Mouse (Mus musculus) forebrain, embryonic 10.5 days (tissue): Measurements from ENCODE around the gene Nlrc3. TPM values are rescaled to one million over a fixed set of nuclear protein-coding genes. Genes with fewer than 3 reads are reported as not detected.
A peak's percentile ranks its signal among the peaks of the same experiment; 100 is the strongest.

ENCODE experiments used
- DNase-seq: peaks from one replicate; pipeline ENCODE4 v3.0.0-alpha.2; 2017; ENCODE audit warnings: low spot score; ENCODE audit errors: extremely low spot score
- H3K27ac ChIP-seq: fragments of 300-500 bp; sonication (generic); 2 replicates; pipeline ENCODE4 v1.5.1; 2016; ENCODE audit warnings: mild to moderate bottlenecking
- H3K27me3 ChIP-seq: fragments of 300-500 bp; sonication (generic); 2 replicates; pipeline ENCODE4 v1.6.1; 2016; ENCODE audit warnings: mild to moderate bottlenecking; ENCODE audit not compliant: poor library complexity, severe bottlenecking
- H3K36me3 ChIP-seq: fragments of 300-500 bp; sonication (generic); replicated peaks from 2 replicates; pipeline ENCODE4 v1.6.1; 2016; ENCODE audit warnings: mild to moderate bottlenecking, moderate library complexity
- H3K4me1 ChIP-seq: fragments of 300-500 bp; sonication (generic); 2 replicates; pipeline ENCODE4 v1.6.1; 2016
- H3K4me3 ChIP-seq: fragments of 300-500 bp; sonication (generic); 2 replicates; pipeline ENCODE4 v1.5.1; 2016; ENCODE audit warnings: mild to moderate bottlenecking, moderate library complexity
- H3K9me3 ChIP-seq: fragments of 300-500 bp; sonication (generic); 2 replicates; pipeline ENCODE4 v1.6.1; 2016; ENCODE audit warnings: mild to moderate bottlenecking, moderate library complexity
- WGBS: fragments of 180-500 bp; shearing (Covaris S2); methylation state at CpG from one replicate; pipeline ENCODE4 v1.1.7; 2016; 5-methylcytosine and 5-hydroxymethylcytosine counted together
- microRNA-seq: library from miRNA; unstranded; fragments of <30 nt; microRNA quantifications from one replicate; pipeline ENCODE4, GENCODE M21; 2017
- polyA plus RNA-seq: library from polyadenylated mRNA; unstranded; fragments of >200 nt; fragmentation: Nextera tagmentation; extraction: Ambion mirVana; gene quantifications from 2 replicates; pipeline ENCODE4 v1.2.1, GENCODE M21; 2016

Nlrc3 gene
- polyA plus RNA-seq, 1 experiment from 2014 or later = 1.3 TPM

GRCm38 (mm10) chr16:3920756-3921155, 55.7 kb downstream of the Nlrc3 start:
- DNase-seq = no peak
- Histone ChIP-seq H3K4me3 (no peak overlapping the region), H3K27me3 (no peaks in the 10 kb centered on the region), H3K9me3 (no peaks in the 10 kb centered on the region), H3K4me1 (no peaks in the 10 kb centered on the region), H3K27ac (no peak overlapping the region), H3K36me3 (peaks cover 91% of the 10 kb centered on the region)
- 96% methylated on average over 2 of the region's 2 CpGs for WGBS

GRCm38 (mm10) chr16:3909118-3909517, 67.3 kb downstream of the Nlrc3 start:
- H3K9me3 ChIP-seq = no peaks in the 10 kb centered on the region
- peak overlapping the region; percentile 67 for H3K4me3 ChIP-seq
- peaks cover 50% of the 10 kb centered on the region for H3K36me3 ChIP-seq
- H3K27me3 ChIP-seq = no peaks in the 10 kb centered on the region
- 12% methylated on average over 20 of the region's 20 CpGs for WGBS
- DNase-seq = no peak
- H3K27ac ChIP-seq = peak overlapping the region; percentile 89
- peaks cover 27% of the 10 kb centered on the region for H3K4me1 ChIP-seq

- peaks cover 27% of the 10 kb centered on the region for H3K4me1 ChIP-seq
- H3K27me3 ChIP-seq = no peaks in the 10 kb centered on the region
- H3K4me3 ChIP-seq = peak within 1 kb of the TSS; percentile 67
- peak; percentile 92 for DNase-seq
- no peaks in the 10 kb centered on the region for H3K9me3 ChIP-seq
- H3K36me3 ChIP-seq = peaks cover 50% of the 10 kb centered on the region
- WGBS = under 1% methylated on average over 33 of the region's 33 CpGs
- peak within 1 kb of the TSS; percentile 89 for H3K27ac ChIP-seq
Measured at GRCm38 (mm10) chr16:3908537-3909111, 67.8 kb downstream of the Nlrc3 start, which contains the start of the genes 1700037C18Rik and Cluap1. TSS of gene 1700037C18Rik (minus strand) at chr16:3908689. TSS of gene Cluap1 (plus strand) at chr16:3908801.

- DNase-seq = no peak
- 86% methylated on average over 2 of the region's 2 CpGs for WGBS
- peak overlapping the region; percentile 67; the same call in 1 of the 2 replicates for H3K4me3 ChIP-seq
- H3K27me3 ChIP-seq = no peaks in the 10 kb centered on the region
- H3K9me3 ChIP-seq = no peaks in the 10 kb centered on the region
- H3K4me1 ChIP-seq = peaks cover 27% of the 10 kb centered on the region
- H3K27ac ChIP-seq = no peak overlapping the region
- peaks cover 50% of the 10 kb centered on the region for H3K36me3 ChIP-seq
Measured at GRCm38 (mm10) chr16:3907471-3907870, 69.0 kb downstream of the Nlrc3 start.

GRCm38 (mm10) chr16:3896553-3896952, 79.9 kb downstream of the Nlrc3 start:
- Histone ChIP-seq H3K27ac (no peak overlapping the region), H3K4me3 (no peak overlapping the region), H3K27me3 (no peaks in the 10 kb centered on the region), H3K9me3 (no peaks in the 10 kb centered on the region), H3K4me1 (no peaks in the 10 kb centered on the region), H3K36me3 (peaks cover 65% of the 10 kb centered on the region)
- no peak for DNase-seq
- 90% methylated on average over 1 of the region's 1 CpGs for WGBS

GRCm38 (mm10) chr16:3896046-3896445, 80.4 kb downstream of the Nlrc3 start:
- Histone ChIP-seq H3K36me3 (peaks cover 59% of the 10 kb centered on the region), H3K4me3 (no peak overlapping the region), H3K27ac (no peak overlapping the region), H3K27me3 (no peaks in the 10 kb centered on the region), H3K4me1 (no peaks in the 10 kb centered on the region), H3K9me3 (no peaks in the 10 kb centered on the region)
- no peak for DNase-seq
- 89% methylated on average over 6 of the region's 6 CpGs for WGBS

GRCm38 (mm10) chr16:3895173-3895792, 81.1 kb downstream of the Nlrc3 start:
- no peaks in the 10 kb centered on the region for H3K4me1 ChIP-seq
- no peak overlapping the region for H3K27ac ChIP-seq
- WGBS = 75% methylated on average over 9 of the region's 9 CpGs
- DNase-seq = no peak
- H3K9me3 ChIP-seq = no peaks in the 10 kb centered on the region
- no peak overlapping the region for H3K4me3 ChIP-seq
- peaks cover 52% of the 10 kb centered on the region for H3K36me3 ChIP-seq
- H3K27me3 ChIP-seq = no peaks in the 10 kb centered on the region

Small RNAs within 50 kb of the gene (microRNA-seq; reads per million reads assigned to microRNA genes)
- not detected for gene Gm23493

Other genes starting within 250 kb of the Nlrc3 start
- 48.5 and 48.7 TPM in 2 replicates for gene Zfp263, start 232.5 kb downstream of the Nlrc3 start, polyA plus RNA-seq
- gene Olfr15, start 145.8 kb downstream of the Nlrc3 start, polyA plus RNA-seq = not detected in 2 replicates
- gene Zfp174, start 129.4 kb downstream of the Nlrc3 start, polyA plus RNA-seq = 0.93 and 1.1 TPM in 2 replicates
- 59.3 and 62.2 TPM in 2 replicates for gene Naa60, start 104.3 kb downstream of the Nlrc3 start, polyA plus RNA-seq
- 5.4 and 6.5 TPM in 2 replicates for gene Zfp597, start 92.1 kb downstream of the Nlrc3 start, polyA plus RNA-seq
- gene Gm20695, start 92.0 kb downstream of the Nlrc3 start, polyA plus RNA-seq = 2.5 and 3.9 TPM in 2 replicates
- 6.8 and 6.9 TPM in 2 replicates for gene 1700037C18Rik, start 67.9 kb downstream of the Nlrc3 start, polyA plus RNA-seq
- gene Cluap1, start 67.8 kb downstream of the Nlrc3 start, polyA plus RNA-seq = 23.3 and 27.4 TPM in 2 replicates
- 22.1 and 24.0 TPM in 2 replicates for gene Slx4, start 27.1 kb upstream of the Nlrc3 start, polyA plus RNA-seq
- 5.7 and 6.1 TPM in 2 replicates for gene Dnase1, start 60.3 kb upstream of the Nlrc3 start, polyA plus RNA-seq
- gene Trap1, start 101.2 kb upstream of the Nlrc3 start, polyA plus RNA-seq = 96.1 and 100.0 TPM in 2 replicates
- 28.6 and 29.4 TPM in 2 replicates for gene Crebbp, start 237.4 kb upstream of the Nlrc3 start, polyA plus RNA-seq